Mouse (Mus musculus) R1 (cell line): Measurements from ENCODE around the gene Nsun2.

Experiments
- DNase-seq: peaks from one replicate; pipeline ENCODE4 v3.0.0-alpha.2; 2018; ENCODE audit warnings: low read depth, low spot score

Gene Nsun2

GRCm38 (mm10) chr13:69533405-69534333, at the start of gene Nsun2:
Gene Nsun2, plus strand, starts transcription at chr13:69533746.
- no peak for DNase-seq

- DNase-seq: peak; percentile 46
Measured at GRCm38 (mm10) chr13:69485326-69485725, 48.2 kb upstream of the Nsun2 start.

GRCm38 (mm10) chr13:69485833-69486232, 47.7 kb upstream of the Nsun2 start:
- DNase-seq: no peak

- no peak for DNase-seq
Measured at GRCm38 (mm10) chr13:69487108-69487507, 46.4 kb upstream of the Nsun2 start.

GRCm38 (mm10) chr13:69487611-69488275, 45.8 kb upstream of the Nsun2 start:
- no peak for DNase-seq

- DNase-seq: no peak
Measured at GRCm38 (mm10) chr13:69488565-69489255, 44.8 kb upstream of the Nsun2 start.

GRCm38 (mm10) chr13:69489777-69490176, 43.8 kb upstream of the Nsun2 start:
- DNase-seq: no peak

GRCm38 (mm10) chr13:69492876-69493463, 40.6 kb upstream of the Nsun2 start:
- peak; percentile 91 for DNase-seq

- DNase-seq: no peak
Measured at GRCm38 (mm10) chr13:69498276-69498675, 35.3 kb upstream of the Nsun2 start.

GRCm38 (mm10) chr13:69502157-69502750, 31.3 kb upstream of the Nsun2 start:
- no peak for DNase-seq

GRCm38 (mm10) chr13:69502863-69503262, 30.7 kb upstream of the Nsun2 start:
- no peak for DNase-seq

GRCm38 (mm10) chr13:69506341-69507086, 27.0 kb upstream of the Nsun2 start:
- DNase-seq: no peak

GRCm38 (mm10) chr13:69507666-69508065, 25.9 kb upstream of the Nsun2 start:
- DNase-seq: no peak

GRCm38 (mm10) chr13:69509391-69510244, 23.9 kb upstream of the Nsun2 start:
- peak; percentile 56 for DNase-seq

GRCm38 (mm10) chr13:69515091-69515490, 18.5 kb upstream of the Nsun2 start:
- DNase-seq: no peak

- no peak for DNase-seq
Measured at GRCm38 (mm10) chr13:69517445-69517844, 16.1 kb upstream of the Nsun2 start.

GRCm38 (mm10) chr13:69519137-69519536, 14.4 kb upstream of the Nsun2 start:
- no peak for DNase-seq

GRCm38 (mm10) chr13:69522161-69522791, 11.3 kb upstream of the Nsun2 start:
- no peak for DNase-seq

- DNase-seq: no peak
Measured at GRCm38 (mm10) chr13:69523444-69524157, 9.9 kb upstream of the Nsun2 start.
